Mouse (Mus musculus) kidney, postnatal 0 days (tissue): ENCODE data around the gene Tmem223. TPM values are rescaled to one million over a fixed set of nuclear protein-coding genes. Genes with fewer than 3 reads are reported as not detected.

Experiments
- ATAC-seq: fragments of 200-750 bp; cut with Nextera tagmentation; replicated peaks from 2 replicates; pipeline ENCODE4 v1.8.0; 2017; ENCODE audit warnings: low read depth, moderate number of reproducible peaks, moderate TSS enrichment, moderate library complexity; ENCODE audit not compliant: low FRiP score
- DNase-seq: peaks from one replicate; pipeline ENCODE4 v3.0.0-alpha.2; 2016; ENCODE audit warnings: low spot score
- H3K27ac ChIP-seq: fragments of 300-500 bp; sonication (generic); 2 replicates; pipeline ENCODE4 v1.5.1; 2014; ENCODE audit warnings: mild to moderate bottlenecking
- H3K27me3 ChIP-seq: fragments of 300-500 bp; sonication (generic); 2 replicates; pipeline ENCODE4 v1.6.1; 2014; ENCODE audit warnings: low read length, mixed read lengths; ENCODE audit not compliant: insufficient read depth
- H3K36me3 ChIP-seq: fragments of 300-500 bp; sonication (generic); 2 replicates; pipeline ENCODE4 v1.6.1; 2014; ENCODE audit warnings: low read length, mixed read lengths; ENCODE audit not compliant: insufficient read depth
- H3K4me1 ChIP-seq: fragments of 300-500 bp; sonication (generic); replicated peaks from 2 replicates; pipeline ENCODE4 v1.6.1; 2014; ENCODE audit warnings: antibody characterized with exemption, low read length, mixed read lengths; ENCODE audit not compliant: insufficient read depth
- H3K4me2 ChIP-seq: fragments of 300-500 bp; sonication (generic); 2 replicates; pipeline ENCODE4 v1.6.1; 2014; ENCODE audit warnings: mild to moderate bottlenecking, low read length, moderate library complexity, mixed read lengths
- H3K4me3 ChIP-seq: fragments of 300-500 bp; sonication (generic); replicated peaks from 2 replicates; pipeline ENCODE4 v1.5.1; 2014; ENCODE audit warnings: low read depth, low read length
- H3K9ac ChIP-seq: fragments of 300-500 bp; sonication (generic); 2 replicates; pipeline ENCODE4 v1.6.1; 2014; ENCODE audit warnings: low read depth, low read length
- H3K9me3 ChIP-seq: fragments of 300-500 bp; sonication (generic); replicated peaks from 2 replicates; pipeline ENCODE4 v1.6.1; 2016; ENCODE audit warnings: low read length, inconsistent platforms, mixed read lengths
- CTCF ChIP-seq: IDR thresholded peaks from 2 replicates; pipeline ENCODE4 v1.5.1; 2016; ENCODE audit warnings: antibody characterized with exemption, low read depth, mild to moderate bottlenecking, moderate library complexity
- WGBS: fragments of 180-500 bp; shearing (Covaris S2); extraction: QIAGEN DNeasy Blood & Tissue Kit; methylation state at CpG from one replicate; pipeline ENCODE4 v1.1.7; 2014; 5-methylcytosine and 5-hydroxymethylcytosine counted together
- microRNA-seq: library from miRNA; unstranded; fragments of <30 nt; microRNA quantifications from one replicate; pipeline ENCODE4, GENCODE M21; 2016
- polyA plus RNA-seq: library from polyadenylated mRNA; unstranded; fragments of >200 nt; fragmentation: Nextera tagmentation; extraction: Ambion mirVana; gene quantifications from 2 replicates; pipeline ENCODE4 v1.2.1, GENCODE M21; 2015

Tmem223 gene
- polyA plus RNA-seq, 1 experiment from 2014 or later, result 286 TPM

GRCm38 (mm10) chr19:8819596-8820423, 49.0 kb downstream of the Tmem223 start, which contains the start of gene Hnrnpul2:
Gene Hnrnpul2, plus strand, starts transcription at chr19:8820010.
- Histone ChIP-seq H3K9ac (peak within 1 kb of the TSS; percentile 98), H3K4me3 (peak within 1 kb of the TSS; percentile 98), H3K9me3 (no peaks in the 10 kb centered on the region), H3K27me3 (no peaks in the 10 kb centered on the region), H3K4me2 (peak within 1 kb of the TSS; percentile 85), H3K36me3 (peaks cover 25% of the 10 kb centered on the region), H3K27ac (peak within 1 kb of the TSS; percentile 99), H3K4me1 (no peaks in the 10 kb centered on the region; the same call in none of the 2 replicates)
- no peak for TF ChIP-seq CTCF
- WGBS, result under 1% methylated on average over 82 of the region's 83 CpGs
- ATAC-seq, result peak; percentile 95
- DNase-seq, result peak; percentile 99

DNA sequence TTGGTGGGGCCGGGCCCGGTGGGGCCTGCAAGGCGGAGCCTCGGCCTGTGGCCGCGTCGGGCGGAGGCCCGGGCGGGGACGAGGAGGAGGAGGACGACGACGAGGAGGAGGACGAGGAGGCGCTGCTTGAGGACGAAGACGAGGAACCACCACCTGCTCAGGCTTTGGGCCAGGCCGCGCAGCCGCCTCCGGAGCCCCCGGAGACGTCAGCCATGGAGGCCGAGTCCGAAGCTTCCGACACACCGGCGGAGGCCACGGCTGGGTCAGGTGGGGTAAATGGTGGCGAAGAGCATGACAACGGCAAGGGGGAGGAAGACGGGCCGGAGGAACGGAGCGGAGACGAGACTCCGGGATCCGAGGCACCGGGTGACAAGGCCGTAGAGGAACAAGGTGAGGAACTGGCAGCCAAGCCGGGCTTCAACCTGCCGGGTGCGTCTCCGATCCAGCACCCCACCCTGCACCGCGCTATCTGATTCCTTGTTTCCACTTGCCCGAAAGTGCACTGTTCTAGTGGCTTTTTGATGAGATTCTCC, 49.7 kb downstream of the Tmem223 start:
- Histone ChIP-seq H3K9ac (peak overlapping the region; percentile 98), H3K27me3 (no peaks in the 10 kb centered on the region), H3K27ac (peak overlapping the region; percentile 99), H3K36me3 (peaks cover 28% of the 10 kb centered on the region), H3K9me3 (no peaks in the 10 kb centered on the region), H3K4me1 (no peaks in the 10 kb centered on the region; the same call in none of the 2 replicates), H3K4me3 (peak overlapping the region; percentile 98), H3K4me2 (peak overlapping the region; percentile 73)
- no peak for ATAC-seq
- TF ChIP-seq CTCF, result no peak
- under 1% methylated on average over 48 of the region's 48 CpGs for WGBS
- peak; percentile 31 for DNase-seq

DNA sequence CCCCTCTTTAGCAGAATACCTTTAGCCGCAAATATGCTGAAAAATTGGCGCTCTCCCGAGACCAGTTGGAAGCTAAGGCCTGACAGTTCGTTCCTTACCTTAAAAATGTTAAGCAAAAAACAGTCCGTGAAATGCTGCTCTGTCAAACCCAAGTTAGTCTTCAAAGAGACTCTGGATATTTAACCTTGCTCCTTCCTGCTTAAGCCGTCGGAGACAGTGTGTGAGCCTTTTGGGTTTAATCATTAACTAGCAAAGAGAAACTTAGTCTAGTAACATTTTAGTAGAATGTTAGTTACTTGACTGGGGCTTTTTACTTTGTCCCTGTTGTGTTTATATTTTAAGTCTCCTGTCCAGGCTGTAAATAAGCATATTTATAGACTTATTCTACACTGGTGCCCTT, 50.4 kb downstream of the Tmem223 start:
- peak overlapping the region; percentile 98 for H3K9ac ChIP-seq
- under 1% methylated on average over 7 of the region's 7 CpGs for WGBS
- TF ChIP-seq CTCF, result no peak
- H3K27me3 ChIP-seq, result no peaks in the 10 kb centered on the region
- ATAC-seq (no peak), DNase-seq (peak; percentile 67)
- H3K27ac ChIP-seq, result peak overlapping the region; percentile 99
- peak overlapping the region; percentile 98 for H3K4me3 ChIP-seq
- H3K9me3 ChIP-seq, result no peaks in the 10 kb centered on the region
- H3K4me1 ChIP-seq, result no peaks in the 10 kb centered on the region; the same call in none of the 2 replicates
- H3K36me3 ChIP-seq, result peaks cover 35% of the 10 kb centered on the region
- peak overlapping the region; percentile 73 for H3K4me2 ChIP-seq

Small RNAs within 50 kb of the gene (microRNA-seq; reads per million reads assigned to microRNA genes)
- gene Mir6992, result not detected

Other genes starting within 250 kb of the Tmem223 start
- 19.2 and 25.5 TPM in 2 replicates for gene Slc22a8, start 179.7 kb upstream of the Tmem223 start, polyA plus RNA-seq
- gene Slc22a6, start 153.0 kb upstream of the Tmem223 start, polyA plus RNA-seq, result 73.8 and 93.1 TPM in 2 replicates
- gene Chrm1, start 107.2 kb upstream of the Tmem223 start, polyA plus RNA-seq, result 0.17 and 0.18 TPM in 2 replicates
- 151 and 158 TPM in 2 replicates for gene Slc3a2, start 47.6 kb upstream of the Tmem223 start, polyA plus RNA-seq
- gene Wdr74, start 35.2 kb upstream of the Tmem223 start, polyA plus RNA-seq, result 71.3 and 77.7 TPM in 2 replicates
- gene 1700092M07Rik, start 30.3 kb upstream of the Tmem223 start, polyA plus RNA-seq, result 0.75 and 1.1 TPM in 2 replicates
- gene Stx5a, start 29.6 kb upstream of the Tmem223 start, polyA plus RNA-seq, result 105 and 115 TPM in 2 replicates
- gene Nxf1, start 13.9 kb upstream of the Tmem223 start, polyA plus RNA-seq, result 114 and 123 TPM in 2 replicates
- gene Tmem179b, start 3.5 kb downstream of the Tmem223 start, polyA plus RNA-seq, result 103 and 113 TPM in 2 replicates
- 28.4 and 28.6 TPM in 2 replicates for gene Taf6l, start 15.4 kb downstream of the Tmem223 start, polyA plus RNA-seq
- 185 and 187 TPM in 2 replicates for gene Polr2g, start 27.6 kb downstream of the Tmem223 start, polyA plus RNA-seq
- gene Zbtb3, start 31.6 kb downstream of the Tmem223 start, polyA plus RNA-seq, result 3.6 TPM in 2 replicates
- gene Ttc9c, start 48.3 kb downstream of the Tmem223 start, polyA plus RNA-seq, result 32.2 and 35.9 TPM in 2 replicates
- 5.5 and 6.3 TPM in 2 replicates for gene Hnrnpul2, start 49.0 kb downstream of the Tmem223 start, polyA plus RNA-seq
- gene AC129217.1, start 58.8 kb downstream of the Tmem223 start, polyA plus RNA-seq, result not detected in 2 replicates
- 57.0 and 60.1 TPM in 2 replicates for gene Bscl2, start 66.5 kb downstream of the Tmem223 start, polyA plus RNA-seq
- 1.5 and 1.6 TPM in 2 replicates for gene Gng3, start 68.2 kb downstream of the Tmem223 start, polyA plus RNA-seq
- 0.85 and 1.1 TPM in 2 replicates for gene Lrrn4cl, start 79.8 kb downstream of the Tmem223 start, polyA plus RNA-seq
- 195 and 206 TPM in 2 replicates for gene Ubxn1, start 100.5 kb downstream of the Tmem223 start, polyA plus RNA-seq
- 94.5 and 97.4 TPM in 2 replicates for gene Uqcc3, start 109.9 kb downstream of the Tmem223 start, polyA plus RNA-seq
- 69.8 and 70.8 TPM in 2 replicates for gene Lbhd1, start 112.7 kb downstream of the Tmem223 start, polyA plus RNA-seq
- not detected in 2 replicates for gene Gm49403, start 112.9 kb downstream of the Tmem223 start, polyA plus RNA-seq
- 69.0 and 76.7 TPM in 2 replicates for gene 1810009A15Rik, start 117.9 kb downstream of the Tmem223 start, polyA plus RNA-seq
- not detected in 2 replicates for gene Gm49416, start 117.9 kb downstream of the Tmem223 start, polyA plus RNA-seq
- 27.4 and 29.8 TPM in 2 replicates for gene Ints5, start 122.0 kb downstream of the Tmem223 start, polyA plus RNA-seq
- 74.6 and 80.9 TPM in 2 replicates for gene Ganab, start 127.1 kb downstream of the Tmem223 start, polyA plus RNA-seq
- gene B3gat3, start 149.4 kb downstream of the Tmem223 start, polyA plus RNA-seq, result 44.0 and 45.1 TPM in 2 replicates
- gene Rom1, start 158.4 kb downstream of the Tmem223 start, polyA plus RNA-seq, result 5.7 and 6.0 TPM in 2 replicates
- 25.5 and 26.2 TPM in 2 replicates for gene Eml3, start 158.6 kb downstream of the Tmem223 start, polyA plus RNA-seq
- gene Mta2, start 170.9 kb downstream of the Tmem223 start, polyA plus RNA-seq, result 103 and 116 TPM in 2 replicates
- 19.9 and 22.3 TPM in 2 replicates for gene Tut1, start 182.9 kb downstream of the Tmem223 start, polyA plus RNA-seq
- gene Eef1g, start 196.0 kb downstream of the Tmem223 start, polyA plus RNA-seq, result 328 and 354 TPM in 2 replicates
- gene Ahnak, start 218.3 kb downstream of the Tmem223 start, polyA plus RNA-seq, result 22.5 and 27.5 TPM in 2 replicates